Mouse (Mus musculus) forebrain, embryonic 14.5 days (tissue): ENCODE measurements around the gene Dnm2. TPM values are rescaled to one million over a fixed set of nuclear protein-coding genes. Genes with fewer than 3 reads are reported as not detected.

ENCODE experiments used
- ATAC-seq: fragments of 200-750 bp; cut with Nextera tagmentation; 2 replicates; pipeline ENCODE4 v1.8.0; 2017; ENCODE audit warnings: mild to moderate bottlenecking, moderate library complexity
- DNase-seq: peaks from one replicate; pipeline ENCODE4 v3.0.0-alpha.2; 2015; ENCODE audit warnings: low spot score
- H3K27ac ChIP-seq: fragments of 300-500 bp; sonication (generic); 2 replicates; pipeline ENCODE4 v1.5.1; 2014; ENCODE audit warnings: low read depth, mild to moderate bottlenecking, control low read depth, low read length, moderate library complexity
- H3K27me3 ChIP-seq: fragments of 300-500 bp; sonication (generic); replicated peaks from 2 replicates; pipeline ENCODE4 v1.6.1; 2014; ENCODE audit warnings: low read length, control low read depth, mixed read lengths; ENCODE audit not compliant: control insufficient read depth, insufficient read depth
- H3K36me3 ChIP-seq: fragments of 300-500 bp; sonication (generic); 2 replicates; pipeline ENCODE4 v1.6.1; 2014; ENCODE audit warnings: low read length, control low read depth; ENCODE audit not compliant: control insufficient read depth, insufficient read depth
- H3K4me1 ChIP-seq: fragments of 300-500 bp; sonication (generic); 2 replicates; pipeline ENCODE4 v1.6.1; 2014; ENCODE audit warnings: antibody characterized with exemption, low read length, control low read depth; ENCODE audit not compliant: control insufficient read depth, insufficient read depth
- H3K4me2 ChIP-seq: fragments of 300-500 bp; sonication (generic); 2 replicates; pipeline ENCODE4 v1.6.1; 2014; ENCODE audit warnings: mild to moderate bottlenecking, control low read depth, low read length
- H3K4me3 ChIP-seq: fragments of 300-500 bp; sonication (generic); 2 replicates; pipeline ENCODE4 v1.5.1; 2014; ENCODE audit warnings: low read depth, low read length, control low read depth
- H3K9ac ChIP-seq: fragments of 300-500 bp; sonication (generic); 2 replicates; pipeline ENCODE4 v1.6.1; 2014; ENCODE audit warnings: mild to moderate bottlenecking, low read length, control low read depth, moderate library complexity
- H3K9me3 ChIP-seq: fragments of 300-500 bp; sonication (generic); replicated peaks from 2 replicates; pipeline ENCODE4 v1.6.1; 2016; ENCODE audit warnings: low read length, control low read depth, mixed read lengths; ENCODE audit not compliant: control insufficient read depth
- WGBS: fragments of 180-500 bp; shearing (Covaris S2); extraction: QIAGEN DNeasy Blood & Tissue Kit; methylation state at CpG from one replicate; pipeline ENCODE4 v1.1.7; 2014; 5-methylcytosine and 5-hydroxymethylcytosine counted together
- polyA plus RNA-seq: library from polyadenylated mRNA; unstranded; fragments of >200 nt; fragmentation: Nextera tagmentation; extraction: Ambion mirVana; gene quantifications from 2 replicates; pipeline ENCODE4 v1.2.1, GENCODE M21; 2014

Gene Dnm2
- polyA plus RNA-seq, 1 experiment from 2014 or later = 54.2 TPM

DNA sequence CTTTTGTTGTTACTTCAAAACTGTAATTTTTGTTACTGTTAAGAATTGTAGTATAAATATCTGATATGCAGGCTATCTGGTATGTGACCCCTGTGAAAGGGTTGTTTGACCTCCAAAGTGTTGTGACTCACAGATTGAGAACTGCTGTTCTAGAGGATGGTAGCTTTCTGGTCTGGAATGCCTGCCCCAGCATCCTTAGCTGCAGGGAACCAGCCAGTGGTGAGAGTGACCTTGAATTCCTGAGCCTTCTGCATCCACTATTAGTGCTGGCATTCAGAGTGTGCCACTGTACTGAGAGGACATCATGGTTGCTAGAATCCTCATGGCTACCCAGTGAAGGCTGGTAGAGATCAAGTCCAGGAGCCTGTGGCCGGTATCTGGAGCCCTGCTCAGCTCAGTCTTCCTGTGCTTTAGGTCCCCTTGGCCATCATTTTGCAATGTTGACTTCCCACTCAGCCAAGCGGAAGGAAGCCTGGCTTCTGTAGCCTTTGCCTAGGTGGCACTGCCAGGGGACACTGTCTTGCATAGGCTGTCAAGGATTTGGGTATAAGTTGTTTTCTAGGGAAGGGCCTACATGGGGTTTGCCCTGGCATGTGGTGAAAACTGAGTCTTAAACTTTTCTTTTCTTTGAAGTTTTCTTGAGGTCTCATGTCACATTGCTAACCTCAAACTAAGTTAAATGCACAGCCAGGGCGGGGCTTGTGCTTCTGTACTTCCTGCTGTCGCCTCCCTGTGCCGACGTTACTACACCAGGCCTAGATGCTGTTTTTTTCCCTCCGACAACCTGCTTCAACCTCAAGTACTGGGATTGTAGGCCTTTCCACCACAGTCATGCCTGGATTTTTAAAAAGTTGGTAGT lies 11.3 kb downstream of the Dnm2 start:
- Histone ChIP-seq H3K27ac (no peak overlapping the region), H3K9me3 (no peaks in the 10 kb centered on the region), H3K4me3 (no peak overlapping the region), H3K27me3 (no peaks in the 10 kb centered on the region), H3K36me3 (no peaks in the 10 kb centered on the region), H3K9ac (no peak overlapping the region), H3K4me1 (peaks cover 2% of the 10 kb centered on the region; the same call in 1 of the 2 replicates), H3K4me2 (no peak overlapping the region)
- DNase-seq (no peak), ATAC-seq (no peak)
- WGBS = 94% methylated on average over 7 of the region's 7 CpGs

DNA sequence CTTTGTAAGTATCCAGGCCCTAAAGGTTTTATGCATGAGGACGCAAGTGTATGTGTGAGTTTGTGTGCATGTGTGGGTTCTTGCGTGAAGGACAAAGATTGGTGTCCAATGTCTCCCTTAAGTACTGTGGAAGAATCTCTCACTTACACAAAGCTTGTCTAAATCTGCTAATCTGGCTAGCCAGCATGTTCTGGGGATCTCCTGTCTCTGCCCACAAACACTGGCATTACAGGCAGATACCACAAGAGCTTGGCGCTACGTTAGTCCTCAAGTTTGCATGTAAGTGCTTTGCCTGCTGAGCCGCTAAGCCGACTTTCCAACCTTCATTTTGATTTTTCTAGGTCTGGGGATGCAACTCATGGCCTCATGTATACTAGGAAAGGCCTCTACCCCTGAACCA lies 12.9 kb downstream of the Dnm2 start:
- Histone ChIP-seq H3K27me3 (no peaks in the 10 kb centered on the region), H3K9me3 (no peaks in the 10 kb centered on the region), H3K4me1 (no peaks in the 10 kb centered on the region), H3K4me3 (no peak overlapping the region), H3K27ac (no peak overlapping the region), H3K36me3 (no peaks in the 10 kb centered on the region), H3K4me2 (no peak overlapping the region), H3K9ac (no peak overlapping the region)
- 91% methylated on average over 6 of the region's 6 CpGs for WGBS
- ATAC-seq (no peak), DNase-seq (no peak)

DNA sequence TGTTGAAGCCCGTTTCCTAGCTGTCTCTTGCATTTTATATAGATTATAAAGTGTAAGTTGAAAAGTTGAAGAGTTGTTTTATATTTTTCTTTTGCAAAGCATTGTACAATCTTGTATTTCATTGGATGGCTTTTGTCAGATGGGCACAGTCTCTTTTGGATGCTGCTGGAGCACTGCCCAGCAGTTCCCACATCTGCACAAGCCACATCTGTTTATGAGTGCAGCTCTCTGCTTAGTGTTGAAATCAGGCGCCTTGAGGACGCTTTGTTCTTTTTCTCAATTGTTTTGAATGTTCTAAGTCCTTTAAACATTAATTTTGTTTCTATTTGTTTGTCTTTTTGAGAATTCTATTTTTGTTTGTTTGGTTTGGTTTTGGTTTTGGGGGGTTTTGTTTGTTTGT lies 13.5 kb downstream of the Dnm2 start:
- Histone ChIP-seq H3K27me3 (no peaks in the 10 kb centered on the region), H3K4me1 (no peaks in the 10 kb centered on the region), H3K9ac (no peak overlapping the region), H3K9me3 (no peaks in the 10 kb centered on the region), H3K4me2 (no peak overlapping the region), H3K4me3 (no peak overlapping the region), H3K36me3 (no peaks in the 10 kb centered on the region), H3K27ac (no peak overlapping the region)
- ATAC-seq (no peak), DNase-seq (no peak)
- 57% methylated on average over 3 of the region's 3 CpGs for WGBS

DNA sequence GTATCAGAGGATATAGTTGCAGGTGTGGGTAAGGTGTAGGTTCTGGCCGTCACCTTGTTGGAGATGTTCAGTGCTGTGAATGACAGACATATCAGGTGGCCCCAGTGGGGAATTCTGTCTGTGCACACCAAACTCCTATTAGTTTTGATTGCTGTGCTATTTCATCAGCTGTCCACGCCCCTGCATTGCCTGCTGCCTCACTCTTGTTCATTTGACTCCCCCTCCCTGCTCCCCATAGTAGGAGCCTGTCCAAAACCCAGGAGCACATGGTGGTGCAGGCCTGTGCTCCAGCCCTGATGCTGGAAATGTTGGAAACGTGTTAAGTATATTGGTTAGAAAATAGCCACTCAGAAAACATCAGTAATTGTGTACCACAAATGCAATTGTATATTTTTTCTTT lies 14.7 kb downstream of the Dnm2 start:
- Histone ChIP-seq H3K4me2 (no peak overlapping the region), H3K9me3 (no peaks in the 10 kb centered on the region), H3K27me3 (no peaks in the 10 kb centered on the region), H3K4me3 (no peak overlapping the region), H3K27ac (no peak overlapping the region), H3K4me1 (no peaks in the 10 kb centered on the region), H3K9ac (no peak overlapping the region), H3K36me3 (no peaks in the 10 kb centered on the region)
- WGBS = 78% methylated on average over 3 of the region's 3 CpGs
- ATAC-seq (no peak), DNase-seq (no peak)

DNA sequence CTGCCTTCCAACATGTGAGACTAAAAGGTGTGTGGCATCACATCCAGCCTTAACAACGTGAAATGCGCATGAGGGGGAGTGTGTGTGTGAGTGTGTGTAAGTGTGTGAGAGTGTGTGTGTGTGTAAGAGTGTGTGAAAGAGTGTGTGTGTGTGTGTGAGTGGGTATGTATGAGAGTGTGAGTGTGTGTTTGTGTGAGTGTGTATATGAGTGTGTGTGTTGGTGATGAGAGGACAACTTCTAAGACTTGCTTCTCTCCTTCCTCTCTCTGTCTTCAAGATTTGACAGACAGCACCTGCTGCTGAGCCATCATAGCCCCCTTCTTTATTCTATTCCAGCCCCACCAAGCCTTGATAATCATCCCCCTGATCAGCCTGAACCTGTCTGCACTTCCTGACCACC lies 15.2 kb downstream of the Dnm2 start:
- DNase-seq = no peak
- Histone ChIP-seq H3K4me1 (no peaks in the 10 kb centered on the region), H3K4me2 (no peak overlapping the region), H3K36me3 (no peaks in the 10 kb centered on the region), H3K9ac (no peak overlapping the region), H3K9me3 (no peaks in the 10 kb centered on the region), H3K4me3 (no peak overlapping the region), H3K27me3 (no peaks in the 10 kb centered on the region), H3K27ac (no peak overlapping the region)
- 86% methylated on average over 2 of the region's 2 CpGs for WGBS
- ATAC-seq = no peak

DNA sequence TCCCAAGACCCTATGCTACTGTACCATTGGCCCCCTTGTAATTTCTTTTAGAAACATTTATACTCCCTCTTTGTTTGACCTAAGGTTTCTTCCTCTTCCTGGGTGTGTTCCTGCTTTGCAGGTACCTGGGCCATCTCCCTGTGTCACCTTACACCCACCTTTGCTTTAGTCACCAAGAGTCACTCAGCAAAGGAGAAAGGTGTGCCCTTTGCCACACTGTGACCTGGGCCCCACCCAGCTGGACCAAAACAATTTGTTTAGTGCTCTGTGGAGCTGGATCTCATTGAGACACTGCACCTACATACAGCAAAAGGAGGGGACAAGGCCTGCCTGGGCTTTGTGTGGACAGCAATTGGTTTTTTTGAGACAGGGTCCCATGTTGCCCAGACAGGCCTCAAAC lies 15.7 kb downstream of the Dnm2 start:
- ATAC-seq (no peak), DNase-seq (no peak)
- no peak overlapping the region for H3K9ac ChIP-seq
- H3K4me2 ChIP-seq = no peak overlapping the region
- H3K9me3 ChIP-seq = no peaks in the 10 kb centered on the region
- no peak overlapping the region for H3K4me3 ChIP-seq
- no peaks in the 10 kb centered on the region for H3K27me3 ChIP-seq
- no peaks in the 10 kb centered on the region for H3K36me3 ChIP-seq
- H3K4me1 ChIP-seq = no peaks in the 10 kb centered on the region
- H3K27ac ChIP-seq = no peak overlapping the region

DNA sequence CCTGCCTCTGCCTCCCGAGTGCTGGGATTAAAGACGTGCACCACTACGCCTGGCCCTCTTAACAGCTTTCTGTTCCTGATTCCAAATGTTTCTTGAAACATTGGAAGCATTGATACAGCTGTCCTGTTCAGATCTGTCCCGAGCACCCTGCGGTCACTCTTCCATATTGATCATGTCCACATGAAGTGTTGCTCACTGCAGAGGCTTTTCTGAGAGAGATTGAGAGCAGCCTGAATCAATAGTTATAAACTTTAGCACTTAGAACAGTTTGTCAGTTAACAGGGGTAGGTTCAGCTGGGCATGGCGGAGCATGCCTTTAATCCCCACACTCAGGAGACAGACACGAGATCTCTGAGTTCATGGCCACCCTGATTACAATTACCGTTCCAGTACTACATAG lies 19.1 kb downstream of the Dnm2 start:
- no peak overlapping the region for H3K4me3 ChIP-seq
- no peak overlapping the region for H3K4me2 ChIP-seq
- no peaks in the 10 kb centered on the region for H3K36me3 ChIP-seq
- DNase-seq = no peak
- 96% methylated on average over 8 of the region's 8 CpGs for WGBS
- no peak for ATAC-seq
- no peaks in the 10 kb centered on the region for H3K9me3 ChIP-seq
- H3K9ac ChIP-seq = no peak overlapping the region
- H3K4me1 ChIP-seq = no peaks in the 10 kb centered on the region
- H3K27me3 ChIP-seq = no peaks in the 10 kb centered on the region
- no peak overlapping the region for H3K27ac ChIP-seq

DNA sequence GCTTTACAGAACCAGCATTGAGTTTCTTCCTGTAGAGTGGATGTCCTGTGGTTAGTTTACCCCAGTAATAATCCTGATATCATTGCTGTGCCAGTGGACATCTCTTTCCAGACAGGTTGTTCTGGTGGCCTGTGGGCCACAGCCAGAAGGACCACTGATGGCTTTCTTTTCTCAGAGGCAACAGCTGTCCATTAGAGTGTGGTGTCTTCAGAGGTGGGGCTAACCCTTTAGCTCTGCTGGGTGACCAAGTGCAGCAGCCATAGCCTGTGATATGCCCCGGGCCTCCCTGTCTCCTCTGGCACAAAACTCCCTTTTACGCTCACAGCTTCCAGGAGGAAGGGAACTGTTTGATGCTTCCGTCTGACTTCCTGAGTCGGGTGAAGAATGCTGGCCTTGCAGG lies 19.9 kb downstream of the Dnm2 start:
- H3K4me2 ChIP-seq = no peak overlapping the region
- no peaks in the 10 kb centered on the region for H3K27me3 ChIP-seq
- 97% methylated on average over 4 of the region's 4 CpGs for WGBS
- H3K27ac ChIP-seq = no peak overlapping the region
- H3K9ac ChIP-seq = no peak overlapping the region
- DNase-seq (no peak), ATAC-seq (no peak)
- no peaks in the 10 kb centered on the region for H3K4me1 ChIP-seq
- H3K36me3 ChIP-seq = no peaks in the 10 kb centered on the region
- H3K4me3 ChIP-seq = no peak overlapping the region
- no peaks in the 10 kb centered on the region for H3K9me3 ChIP-seq

DNA sequence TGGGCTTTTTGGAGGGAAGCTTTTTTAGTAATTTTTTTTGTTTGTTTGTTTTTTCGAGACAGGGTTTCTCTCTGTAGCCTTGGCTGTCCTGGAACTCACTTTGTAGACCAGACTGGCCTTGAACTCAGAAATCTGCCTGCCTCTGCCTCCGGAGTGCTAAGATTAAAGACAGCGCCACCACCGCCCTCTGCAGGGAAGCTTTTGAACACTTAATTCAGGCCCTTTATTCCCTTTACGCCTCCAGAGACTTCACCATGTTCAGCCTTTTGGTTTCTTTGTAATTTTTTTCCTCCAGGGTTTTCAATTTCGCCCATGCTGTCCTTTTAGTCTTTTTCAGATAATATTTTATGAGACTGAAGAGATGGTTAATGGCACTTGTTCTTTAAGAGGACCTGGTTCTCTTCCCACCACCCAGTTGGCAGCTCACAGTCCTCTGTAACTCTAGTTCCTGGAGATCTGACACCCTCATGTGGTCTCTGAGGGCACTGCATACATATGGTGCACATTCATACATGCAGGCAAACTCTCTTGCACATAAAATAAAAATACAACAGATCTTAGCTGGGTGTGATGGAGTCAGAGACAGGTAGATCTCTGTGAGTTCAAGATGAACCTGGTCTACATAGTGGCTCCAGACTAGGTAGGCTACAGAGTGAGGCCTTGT lies 20.5 kb downstream of the Dnm2 start:
- 95% methylated on average over 6 of the region's 6 CpGs for WGBS
- Histone ChIP-seq H3K27ac (no peak overlapping the region), H3K4me3 (no peak overlapping the region), H3K4me1 (no peaks in the 10 kb centered on the region), H3K9me3 (no peaks in the 10 kb centered on the region), H3K27me3 (no peaks in the 10 kb centered on the region), H3K9ac (no peak overlapping the region), H3K36me3 (no peaks in the 10 kb centered on the region), H3K4me2 (no peak overlapping the region)
- no peak for DNase-seq
- no peak for ATAC-seq
